Mouse (Mus musculus): Measurements from ENCODE around the gene Snx29. TPM values are rescaled to one million over a fixed set of nuclear protein-coding genes. Genes with fewer than 3 reads are reported as not detected.
A peak's percentile ranks its signal among the peaks of the same experiment; 100 is the strongest.
"Not testable (repeated sequence)": the region's sequence is repeated elsewhere in the genome, so short reads cannot be mapped to it uniquely, and the experiment has no call there.

Snx29 gene
- polyA plus RNA-seq, 1 experiment from 2014 or later: 6.1 TPM

- H3K4me3 ChIP-seq: no peak overlapping the region
- no peak overlapping the region for H3K27ac ChIP-seq
- WGBS: 49% methylated on average over 5 of the region's 5 CpGs
- H3K36me3 ChIP-seq: no peaks in the 10 kb centered on the region
- peaks cover 9% of the 10 kb centered on the region for H3K4me1 ChIP-seq (replicated peaks)
- no peak for ATAC-seq (replicated peaks; ENCODE audit: insufficient number of reproducible peaks, insufficient read depth, low FRiP score, low read depth)
- H3K4me2 ChIP-seq: no peak overlapping the region
- no peaks in the 10 kb centered on the region for H3K9me3 ChIP-seq (replicated peaks)
- no peak overlapping the region for H3K9ac ChIP-seq
- H3K27me3 ChIP-seq: no peaks in the 10 kb centered on the region
Observed at GRCm38 (mm10) chr16:11315786-11316320, 6.9 kb upstream of the Snx29 start.

- Histone ChIP-seq H3K27ac (no peak overlapping the region), H3K9me3 (replicated peaks) (no peaks in the 10 kb centered on the region), H3K36me3 (no peaks in the 10 kb centered on the region), H3K9ac (no peak overlapping the region), H3K4me1 (replicated peaks) (peaks cover 9% of the 10 kb centered on the region), H3K4me3 (no peak overlapping the region), H3K4me2 (no peak overlapping the region), H3K27me3 (no peaks in the 10 kb centered on the region)
- no peak for ATAC-seq (replicated peaks; ENCODE audit: insufficient number of reproducible peaks, insufficient read depth, low FRiP score, low read depth)
- WGBS: 70% methylated on average over 5 of the region's 5 CpGs
Observed at GRCm38 (mm10) chr16:11316748-11317147, 6.0 kb upstream of the Snx29 start.

GRCm38 (mm10) chr16:11317324-11317723 is 5.4 kb upstream of the Snx29 start:
- no peak for ATAC-seq (replicated peaks; ENCODE audit: insufficient number of reproducible peaks, insufficient read depth, low FRiP score, low read depth)
- no peak overlapping the region for H3K4me2 ChIP-seq

GRCm38 (mm10) chr16:11323324-11324051 is 780 bp downstream of the Snx29 start:
- ATAC-seq (replicated peaks; ENCODE audit: insufficient number of reproducible peaks, insufficient read depth, low FRiP score, low read depth): peak; percentile 2; the same call in 1 of the 2 replicates
- H3K4me3 ChIP-seq: peak overlapping the region; percentile 92
- H3K4me2 ChIP-seq: peak overlapping the region; percentile 93
- H3K36me3 ChIP-seq: no peaks in the 10 kb centered on the region
- no peaks in the 10 kb centered on the region for H3K27me3 ChIP-seq
- H3K9me3 ChIP-seq (replicated peaks): no peaks in the 10 kb centered on the region
- WGBS: 5% methylated on average over 17 of the region's 17 CpGs
- H3K27ac ChIP-seq: peak overlapping the region; percentile 90
- peaks cover 11% of the 10 kb centered on the region for H3K4me1 ChIP-seq (replicated peaks)
- H3K9ac ChIP-seq: peak overlapping the region; percentile 86

More at GRCm38 (mm10) chr16:11317324-11317723, 5.4 kb upstream of the Snx29 start:
- Histone ChIP-seq H3K27ac (no peak overlapping the region), H3K9ac (no peak overlapping the region), H3K36me3 (no peaks in the 10 kb centered on the region), H3K27me3 (no peaks in the 10 kb centered on the region), H3K9me3 (replicated peaks) (no peaks in the 10 kb centered on the region), H3K4me3 (no peak overlapping the region), H3K4me1 (replicated peaks) (peaks cover 12% of the 10 kb centered on the region)
- WGBS: 54% methylated on average over 6 of the region's 6 CpGs

GRCm38 (mm10) chr16:11330081-11330800 is 7.5 kb downstream of the Snx29 start:
- H3K4me2 ChIP-seq: no peak overlapping the region
- 67% methylated on average over 3 of the region's 3 CpGs for WGBS
- no peak for ATAC-seq (replicated peaks; ENCODE audit: insufficient number of reproducible peaks, insufficient read depth, low FRiP score, low read depth)
- H3K9ac ChIP-seq: no peak overlapping the region
- H3K27ac ChIP-seq: no peak overlapping the region
- no peaks in the 10 kb centered on the region for H3K27me3 ChIP-seq
- no peaks in the 10 kb centered on the region for H3K9me3 ChIP-seq (replicated peaks)
- H3K36me3 ChIP-seq: no peaks in the 10 kb centered on the region
- H3K4me1 ChIP-seq (replicated peaks): peaks cover 4% of the 10 kb centered on the region; the same call in 1 of the 2 replicates
- H3K4me3 ChIP-seq: no peak overlapping the region

DNA sequence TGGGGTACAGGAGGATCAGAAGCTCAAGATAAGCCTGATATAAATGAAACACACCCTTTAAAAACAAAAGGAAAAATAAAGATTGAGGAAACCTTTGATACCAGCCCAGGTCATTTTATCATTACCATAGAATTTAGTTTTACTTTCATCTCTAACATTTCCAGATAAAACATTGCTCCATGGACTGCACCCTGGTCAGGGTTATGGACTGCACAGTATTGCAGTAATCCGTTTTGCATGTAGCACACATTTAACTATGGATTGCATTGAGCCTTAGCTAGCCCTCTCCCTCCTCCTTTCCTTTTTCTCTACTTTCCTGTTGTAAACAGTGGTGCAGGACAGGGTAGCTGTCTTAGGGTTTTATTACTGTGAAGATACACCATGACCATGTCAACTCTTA is 8.3 kb downstream of the Snx29 start:
- H3K27ac ChIP-seq: no peak overlapping the region
- no peak for ATAC-seq (replicated peaks; ENCODE audit: insufficient number of reproducible peaks, insufficient read depth, low FRiP score, low read depth)
- H3K9me3 ChIP-seq (replicated peaks): no peaks in the 10 kb centered on the region
- H3K9ac ChIP-seq: no peak overlapping the region
- H3K4me2 ChIP-seq: no peak overlapping the region
- peaks cover 4% of the 10 kb centered on the region; the same call in 1 of the 2 replicates for H3K4me1 ChIP-seq (replicated peaks)
- H3K27me3 ChIP-seq: no peaks in the 10 kb centered on the region
- 95% methylated on average over 1 of the region's 1 CpGs for WGBS
- no peaks in the 10 kb centered on the region for H3K36me3 ChIP-seq
- H3K4me3 ChIP-seq: no peak overlapping the region

DNA sequence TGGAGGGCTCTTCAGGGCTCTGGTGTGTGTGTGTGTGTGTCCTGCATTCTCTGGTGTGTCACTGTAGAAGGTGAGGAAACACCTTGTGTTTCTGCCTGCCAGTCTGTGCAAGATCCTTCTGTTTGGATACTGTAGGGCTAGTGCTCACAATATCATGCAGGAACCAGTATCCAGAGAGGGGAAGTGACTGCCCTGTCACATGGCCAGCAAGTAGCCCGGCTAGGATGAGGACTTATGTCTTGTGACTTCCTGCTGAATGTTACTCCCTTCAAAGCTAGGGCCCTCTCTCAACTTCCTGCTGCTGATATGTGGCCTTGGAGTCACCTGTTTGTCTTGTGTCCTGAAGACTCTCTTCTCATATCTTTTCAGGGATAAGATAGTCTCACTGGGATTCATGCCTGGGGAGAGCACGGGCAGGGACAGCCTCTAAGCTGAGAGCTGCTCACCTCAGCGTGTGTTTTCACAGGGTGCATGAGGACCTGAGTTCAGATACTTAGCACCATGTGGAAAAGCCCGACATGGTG is 20.6 kb downstream of the Snx29 start:
- H3K27ac ChIP-seq: peak overlapping the region; percentile 9; the same call in 1 of the 2 replicates
- ATAC-seq (replicated peaks; ENCODE audit: insufficient number of reproducible peaks, insufficient read depth, low FRiP score, low read depth): no peak

DNA sequence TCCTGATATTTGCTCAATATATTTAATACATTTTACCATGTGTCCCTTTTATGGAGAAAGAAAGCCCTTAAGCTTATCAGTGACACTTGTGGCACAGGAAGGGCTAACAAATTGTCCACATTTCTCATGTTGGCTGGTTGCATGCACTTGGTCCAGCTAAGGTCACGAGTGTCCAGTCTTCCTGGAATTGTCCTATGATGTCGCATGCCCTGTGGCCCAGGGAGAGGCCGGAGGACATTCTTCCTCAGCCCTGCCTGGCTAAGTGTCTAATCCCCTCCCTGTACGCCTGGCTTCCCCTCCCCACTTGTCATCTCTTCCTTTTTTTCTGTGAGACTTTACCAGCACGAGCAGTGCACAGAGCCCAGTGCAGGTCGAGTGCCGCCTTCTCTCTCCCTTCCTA is 29.2 kb downstream of the Snx29 start:
- Histone ChIP-seq H3K36me3 (no peaks in the 10 kb centered on the region), H3K27ac (no peak overlapping the region), H3K4me3 (no peak overlapping the region), H3K27me3 (no peaks in the 10 kb centered on the region), H3K4me2 (no peak overlapping the region), H3K9me3 (replicated peaks) (no peaks in the 10 kb centered on the region), H3K4me1 (replicated peaks) (peaks cover 7% of the 10 kb centered on the region), H3K9ac (no peak overlapping the region)
- WGBS: 26% methylated on average over 7 of the region's 7 CpGs
- ATAC-seq (replicated peaks; ENCODE audit: insufficient number of reproducible peaks, insufficient read depth, low FRiP score, low read depth): no peak

More for the DNA sequence above, 20.6 kb downstream of the Snx29 start:
- Histone ChIP-seq H3K9ac (no peak overlapping the region), H3K27me3 (no peaks in the 10 kb centered on the region), H3K9me3 (replicated peaks) (no peaks in the 10 kb centered on the region), H3K36me3 (no peaks in the 10 kb centered on the region), H3K4me2 (no peak overlapping the region), H3K4me1 (replicated peaks) (no peaks in the 10 kb centered on the region), H3K4me3 (no peak overlapping the region)
- 50% methylated on average over 4 of the region's 4 CpGs for WGBS

- no peak overlapping the region for H3K9ac ChIP-seq
Observed at GRCm38 (mm10) chr16:11359173-11359572, 36.5 kb downstream of the Snx29 start.

DNA sequence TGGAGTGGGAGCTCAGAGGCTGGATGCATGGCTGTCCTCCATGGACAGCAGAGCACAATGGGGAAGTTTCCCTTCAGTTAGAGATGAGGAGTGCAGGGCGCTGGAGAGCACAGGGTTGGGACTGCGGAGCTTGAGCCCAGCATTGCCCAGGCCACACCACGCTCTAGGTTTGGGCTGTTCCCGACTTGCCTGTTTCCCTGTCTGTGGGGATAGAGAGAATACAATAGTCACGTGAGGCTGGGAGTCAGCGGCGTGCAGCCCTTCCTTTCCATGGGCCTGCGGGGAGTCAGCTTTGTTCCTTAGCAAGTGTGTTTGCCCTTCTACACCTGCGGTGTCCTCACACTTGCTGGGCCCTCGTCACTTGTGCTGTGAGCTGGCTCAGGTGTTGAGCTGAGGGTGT is 37.2 kb downstream of the Snx29 start:
- no peaks in the 10 kb centered on the region for H3K9me3 ChIP-seq (replicated peaks)
- H3K4me2 ChIP-seq: no peak overlapping the region
- no peak overlapping the region for H3K4me3 ChIP-seq
- no peaks in the 10 kb centered on the region for H3K27me3 ChIP-seq
- H3K36me3 ChIP-seq: no peaks in the 10 kb centered on the region
- no peak for ATAC-seq (replicated peaks; ENCODE audit: insufficient number of reproducible peaks, insufficient read depth, low FRiP score, low read depth)
- H3K9ac ChIP-seq: no peak overlapping the region
- no peaks in the 10 kb centered on the region for H3K4me1 ChIP-seq (replicated peaks)
- H3K27ac ChIP-seq: no peak overlapping the region
- WGBS: 50% methylated on average over 10 of the region's 10 CpGs

More at GRCm38 (mm10) chr16:11359173-11359572, 36.5 kb downstream of the Snx29 start:
- no peak overlapping the region for H3K27ac ChIP-seq
- H3K27me3 ChIP-seq: no peaks in the 10 kb centered on the region
- H3K36me3 ChIP-seq: no peaks in the 10 kb centered on the region
- 65% methylated on average over 5 of the region's 5 CpGs for whole genome bisulfite sequencing
- no peaks in the 10 kb centered on the region for H3K4me1 ChIP-seq (replicated peaks)
- ATAC-seq (replicated peaks; ENCODE audit: insufficient number of reproducible peaks, insufficient read depth, low FRiP score, low read depth): no peak
- H3K4me2 ChIP-seq: no peak overlapping the region
- no peak overlapping the region for H3K4me3 ChIP-seq
- H3K9me3 ChIP-seq (replicated peaks): no peaks in the 10 kb centered on the region

GRCm38 (mm10) chr16:11360576-11360975 is 37.9 kb downstream of the Snx29 start:
- H3K4me1 ChIP-seq (replicated peaks); H3K9me3 ChIP-seq (replicated peaks); H3K36me3 ChIP-seq; H3K4me2 ChIP-seq; H3K4me3 ChIP-seq; H3K27ac ChIP-seq; H3K9ac ChIP-seq; H3K27me3 ChIP-seq; ATAC-seq (replicated peaks; ENCODE audit: insufficient number of reproducible peaks, insufficient read depth, low FRiP score, low read depth): not testable (repeated sequence)
- 91% methylated on average over 2 of the region's 2 CpGs for WGBS

All from heart, embryonic 15.5 days (tissue).